Mouse (Mus musculus): Measurements from ENCODE around the gene Plac8.
A peak's percentile ranks its signal among the peaks of the same experiment; 100 is the strongest.

DNA sequence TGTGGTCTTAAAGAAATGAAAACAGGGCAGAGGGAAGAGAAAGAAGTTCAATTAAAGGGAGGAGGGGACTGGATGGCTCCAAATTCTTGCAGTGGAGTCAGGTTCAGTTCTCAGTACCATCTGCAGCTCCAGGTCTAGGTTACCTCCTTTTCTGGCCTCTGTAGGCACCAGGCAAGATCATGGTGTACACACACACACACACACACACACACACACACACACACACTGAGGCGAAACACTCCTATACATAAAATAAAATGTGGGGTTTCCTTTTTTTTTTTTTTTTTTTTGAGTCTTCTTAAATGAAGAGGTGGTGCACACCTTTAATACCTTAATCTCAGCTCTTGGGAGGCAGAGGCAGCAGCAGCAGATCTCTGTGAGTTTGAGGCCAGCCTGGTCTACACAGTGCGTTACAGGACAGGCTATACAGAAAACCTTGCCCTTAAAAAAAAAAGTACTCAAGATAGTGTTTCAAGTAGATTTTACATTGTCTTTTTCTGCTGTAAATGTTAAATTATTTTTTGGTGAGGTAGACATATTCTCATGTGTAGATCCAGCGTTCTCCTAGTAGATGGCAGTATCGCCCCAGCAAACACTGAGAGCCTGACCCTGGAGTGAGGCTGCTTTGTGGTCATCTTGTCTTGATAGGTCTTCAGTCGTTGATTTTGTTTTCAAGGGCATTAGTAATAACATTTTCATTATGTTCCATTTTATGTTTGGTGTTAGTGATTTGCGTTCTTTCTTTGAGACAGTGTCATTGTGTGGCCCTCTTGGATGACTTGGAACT lies 25.6 kb downstream of the Plac8 start:
- TF ChIP-seq ZC3H11A (IDR thresholded peaks at IDR 0.05; ENCODE audit: low read depth, low read length) (peak; percentile 32), CTCF (IDR thresholded peaks at IDR 0.05 in 2 of 3, conservative IDR thresholded peaks at IDR 0.05 in 1 of 3; ENCODE audit: control insufficient read depth in 1 of 3, insufficient read depth in 1 of 3, low read depth in 2 of 3, low read length in 3 of 3, poor library complexity in 1 of 3, severe bottlenecking in 1 of 3) (peak in 2 of 3 experiments; percentile 33 to 49; a peak in 4 of 6 replicates), GATA1 (IDR thresholded peaks at IDR 0.05; ENCODE audit: low read depth, low read length) (no peak), TAL1 (IDR thresholded peaks at IDR 0.05; ENCODE audit: low read length) (no peak), ETS1 (IDR thresholded peaks at IDR 0.05; ENCODE audit: low read depth, low read length) (no peak)
